Mouse (Mus musculus) E14TG2a.4 (cell line): ENCODE results near the gene Tgoln1.

Experiments
- CTCF ChIP-seq: conservative IDR thresholded peaks from 2 replicates; pipeline ENCODE4 v1.5.1; 2014; ENCODE audit warnings: low read length
- NANOG ChIP-seq: IDR thresholded peaks from 2 replicates; pipeline ENCODE4 v1.6.1; 2014; ENCODE audit warnings: borderline replicate concordance, low read length, mixed read lengths

DNA sequence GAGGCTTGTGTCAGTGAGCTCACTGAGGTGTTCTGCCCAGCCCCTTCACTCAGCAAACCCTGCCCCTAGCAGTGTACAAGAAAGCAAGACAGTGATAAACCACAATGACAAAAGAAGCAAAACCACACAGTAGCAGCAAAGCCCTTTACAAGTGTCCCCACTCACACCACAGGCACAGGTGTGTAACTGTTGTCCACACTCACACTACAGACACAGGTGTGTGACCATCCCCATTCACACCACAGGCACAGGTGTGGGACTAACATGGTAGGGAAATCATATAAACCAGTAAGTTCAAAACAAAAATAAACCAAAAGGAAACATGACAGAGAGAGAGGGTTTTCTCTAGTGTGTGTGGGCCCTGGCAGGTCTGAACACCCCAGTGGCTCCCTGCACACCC, 28.5 kb downstream of the Tgoln1 start:
- no peak for TF ChIP-seq CTCF
- TF ChIP-seq NANOG = no peak
